Mouse (Mus musculus) intestine, postnatal 0 days (tissue): ENCODE results near the gene Adamts9. TPM values are rescaled to one million over a fixed set of nuclear protein-coding genes. Genes with fewer than 3 reads are reported as not detected.
A peak's percentile ranks its signal among the peaks of the same experiment; 100 is the strongest.

Experiments
- ATAC-seq: fragments of 200-750 bp; cut with Nextera tagmentation; 2 replicates; pipeline ENCODE4 v1.8.0; 2017; ENCODE audit warnings: mild to moderate bottlenecking, moderate TSS enrichment, moderate library complexity
- H3K27ac ChIP-seq: fragments of 300-500 bp; sonication (generic); 2 replicates; pipeline ENCODE4 v1.5.1; 2014; ENCODE audit warnings: mild to moderate bottlenecking, low read depth, low read length, moderate library complexity
- H3K27me3 ChIP-seq: fragments of 300-500 bp; sonication (generic); replicated peaks from 2 replicates; pipeline ENCODE4 v1.6.1; 2014; ENCODE audit warnings: low read length, mixed read lengths; ENCODE audit not compliant: control insufficient read depth, insufficient read depth
- H3K36me3 ChIP-seq: fragments of 300-500 bp; sonication (generic); 2 replicates; pipeline ENCODE4 v1.6.1; 2014; ENCODE audit warnings: mild to moderate bottlenecking, moderate library complexity; ENCODE audit not compliant: control insufficient read depth, insufficient read depth
- H3K4me1 ChIP-seq: fragments of 300-500 bp; sonication (generic); replicated peaks from 2 replicates; pipeline ENCODE4 v1.6.1; 2014; ENCODE audit warnings: antibody characterized with exemption, low read length, mixed read lengths; ENCODE audit not compliant: control insufficient read depth, insufficient read depth
- H3K4me2 ChIP-seq: fragments of 300-500 bp; sonication (generic); replicated peaks from 2 replicates; pipeline ENCODE4 v1.6.1; 2014; ENCODE audit warnings: low read depth, mild to moderate bottlenecking, moderate library complexity
- H3K4me3 ChIP-seq: fragments of 300-500 bp; sonication (generic); 2 replicates; pipeline ENCODE4 v1.5.1; 2014; ENCODE audit warnings: low read depth, low read length
- H3K9ac ChIP-seq: fragments of 300-500 bp; sonication (generic); 2 replicates; pipeline ENCODE4 v1.6.1; 2014; ENCODE audit warnings: mild to moderate bottlenecking, low read depth, low read length
- H3K9me3 ChIP-seq: fragments of 300-500 bp; sonication (generic); 2 replicates; pipeline ENCODE4 v1.6.1; 2016; ENCODE audit warnings: mixed run types; ENCODE audit not compliant: control insufficient read depth
- CTCF ChIP-seq: sonication (generic); IDR thresholded peaks from 2 replicates; pipeline ENCODE4 v1.5.1; 2016; ENCODE audit warnings: low read depth, mild to moderate bottlenecking, control low read depth, antibody characterized with exemption, moderate library complexity
- WGBS: fragments of 180-500 bp; shearing (Covaris S2); extraction: QIAGEN DNeasy Blood & Tissue Kit; methylation state at CpG from one replicate; pipeline ENCODE4 v1.1.7; 2014; 5-methylcytosine and 5-hydroxymethylcytosine counted together
- polyA plus RNA-seq: library from polyadenylated mRNA; unstranded; fragments of >200 nt; fragmentation: Nextera tagmentation; extraction: Ambion mirVana; gene quantifications from 2 replicates; pipeline ENCODE4 v1.2.1, GENCODE M21; 2015

The Adamts9 gene
- polyA plus RNA-seq, 1 experiment from 2014 or later: 2.2 TPM

DNA sequence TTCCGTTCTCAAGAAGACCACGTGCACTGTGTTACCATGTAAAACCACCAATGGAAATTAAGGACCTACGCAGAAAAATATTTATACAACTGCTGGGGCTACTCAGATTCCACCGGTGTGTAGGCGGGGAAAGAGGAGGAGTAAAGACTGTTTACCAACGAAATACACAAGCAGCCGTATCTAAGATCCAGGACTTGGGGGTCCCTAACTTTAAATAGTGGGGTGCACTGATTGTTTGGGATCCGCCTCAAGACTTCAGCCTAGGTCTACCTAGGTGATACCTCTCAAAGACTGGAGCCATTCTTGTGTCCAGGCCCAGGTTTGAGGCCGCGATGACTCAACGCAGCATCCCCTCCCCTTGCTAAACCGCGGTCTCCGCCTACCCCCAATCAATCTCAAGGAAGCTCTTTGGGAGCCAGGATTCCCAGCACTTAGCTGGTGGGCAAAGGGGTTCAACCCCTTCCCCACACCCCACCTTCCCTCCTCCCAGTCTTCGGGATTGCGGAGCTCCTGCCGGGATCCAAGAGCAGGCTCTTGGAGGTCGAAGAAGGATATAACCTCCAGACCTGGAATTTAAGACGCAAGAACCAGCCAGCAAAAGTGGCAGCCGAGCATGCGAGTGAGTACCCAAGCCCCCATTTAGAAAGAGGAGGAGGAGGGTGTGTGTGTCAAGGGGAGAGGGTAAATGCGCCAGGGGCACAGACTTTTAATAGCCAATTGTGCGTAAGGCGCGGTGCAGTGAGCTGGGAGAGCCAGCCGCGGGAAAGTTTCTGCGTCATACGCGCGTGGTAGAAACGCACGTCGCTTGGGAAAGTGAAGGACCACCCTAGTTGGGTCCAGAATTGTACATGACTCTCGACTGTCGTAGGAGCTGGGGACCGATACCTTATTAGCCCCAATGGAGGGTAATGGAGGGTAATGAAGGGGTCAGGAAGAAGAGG lies 2.8 kb downstream of the Adamts9 start:
- Histone ChIP-seq H3K27me3 (peaks cover 33% of the 10 kb centered on the region), H3K36me3 (no peaks in the 10 kb centered on the region), H3K4me3 (peak overlapping the region; percentile 66), H3K9ac (peak overlapping the region; percentile 37; the same call in 1 of the 2 replicates), H3K27ac (0 out of 2 replicates have a peak overlapping the region, but pooled peaks have one; percentile 3), H3K9me3 (no peaks in the 10 kb centered on the region), H3K4me1 (no peaks in the 10 kb centered on the region), H3K4me2 (peak overlapping the region; percentile 72)
- ATAC-seq: no peak
- no peak for TF ChIP-seq CTCF
- WGBS: 2% methylated on average over 37 of the region's 37 CpGs

DNA sequence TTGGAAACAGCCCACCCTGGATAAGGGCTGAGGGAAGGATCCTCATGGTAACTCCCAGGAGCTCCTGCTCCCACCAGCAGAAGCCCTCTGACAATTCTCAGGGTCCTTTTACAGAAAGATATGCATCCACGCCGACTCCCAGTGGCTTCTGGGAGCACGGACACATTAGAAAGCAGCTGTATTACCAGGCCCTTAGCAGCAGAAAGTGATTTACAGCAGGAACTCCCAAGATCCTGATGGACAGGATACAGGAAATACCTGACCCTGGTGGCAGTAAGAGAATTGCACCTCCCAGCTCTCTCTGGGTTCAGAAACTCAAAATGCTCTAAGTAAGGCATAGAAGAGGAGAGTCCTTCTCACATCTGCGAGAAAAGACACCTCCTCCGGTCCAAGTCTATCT lies 15.0 kb downstream of the Adamts9 start:
- no peak overlapping the region for H3K27ac ChIP-seq

DNA sequence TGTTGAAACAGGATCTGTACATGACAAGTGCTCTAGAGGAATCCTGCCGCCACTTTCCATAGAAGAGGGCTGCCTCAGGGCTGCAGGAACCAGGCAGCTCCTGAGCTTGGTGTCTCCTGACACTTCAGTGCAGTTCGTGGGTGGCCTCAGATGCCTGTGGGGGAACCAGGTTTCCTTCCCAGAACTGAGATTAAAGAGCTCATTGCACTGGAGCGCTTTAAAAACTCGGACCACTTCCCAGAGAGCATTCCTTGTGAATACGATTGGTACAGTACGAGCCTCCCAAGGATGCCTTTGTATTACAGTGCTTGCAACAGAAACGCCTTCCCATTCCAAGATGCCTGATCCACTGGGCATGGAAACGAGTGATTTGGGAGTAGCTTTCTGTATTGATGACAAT lies 18.8 kb downstream of the Adamts9 start:
- no peak overlapping the region for H3K4me2 ChIP-seq
- no peak for TF ChIP-seq CTCF
- H3K27me3 ChIP-seq: no peaks in the 10 kb centered on the region
- no peaks in the 10 kb centered on the region for H3K36me3 ChIP-seq
- WGBS: 77% methylated on average over 8 of the region's 8 CpGs
- H3K9ac ChIP-seq: no peak overlapping the region
- no peak overlapping the region for H3K4me3 ChIP-seq
- ATAC-seq: no peak
- H3K27ac ChIP-seq: no peak overlapping the region
- no peaks in the 10 kb centered on the region for H3K9me3 ChIP-seq
- no peaks in the 10 kb centered on the region for H3K4me1 ChIP-seq

More for the DNA sequence above, 15.0 kb downstream of the Adamts9 start:
- H3K9ac ChIP-seq: no peak overlapping the region
- H3K4me1 ChIP-seq: no peaks in the 10 kb centered on the region
- no peak for ATAC-seq
- no peaks in the 10 kb centered on the region; the same call in 1 of the 2 replicates for H3K36me3 ChIP-seq
- H3K4me3 ChIP-seq: no peak overlapping the region
- WGBS: 80% methylated on average over 5 of the region's 5 CpGs
- no peak for TF ChIP-seq CTCF
- H3K9me3 ChIP-seq: no peaks in the 10 kb centered on the region
- no peak overlapping the region for H3K4me2 ChIP-seq
- H3K27me3 ChIP-seq: no peaks in the 10 kb centered on the region

DNA sequence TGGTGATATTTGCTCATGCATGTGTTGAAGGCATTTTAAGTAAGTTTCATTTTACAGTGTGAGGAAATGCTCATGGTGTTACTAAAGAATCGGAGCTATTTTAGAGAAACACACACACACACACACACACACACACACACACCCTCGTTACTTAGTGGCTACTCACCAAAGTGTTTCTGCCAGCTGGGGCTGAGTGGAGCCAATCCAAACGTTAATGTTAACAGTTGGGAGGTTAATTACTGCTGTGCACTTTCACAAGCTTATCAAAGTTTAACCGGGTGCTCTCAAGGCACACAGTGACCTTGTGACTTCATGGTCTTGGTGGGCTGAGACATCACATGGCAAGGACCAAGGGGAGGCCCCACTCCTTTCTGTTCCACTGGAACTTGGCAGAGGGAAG lies 21.4 kb downstream of the Adamts9 start:
- Histone ChIP-seq H3K4me3 (no peak overlapping the region), H3K9me3 (no peaks in the 10 kb centered on the region), H3K27me3 (no peaks in the 10 kb centered on the region), H3K27ac (no peak overlapping the region), H3K9ac (no peak overlapping the region), H3K36me3 (no peaks in the 10 kb centered on the region), H3K4me1 (no peaks in the 10 kb centered on the region), H3K4me2 (no peak overlapping the region)
- WGBS: 20% methylated on average over 4 of the region's 4 CpGs
- no peak for ATAC-seq
- no peak for TF ChIP-seq CTCF

DNA sequence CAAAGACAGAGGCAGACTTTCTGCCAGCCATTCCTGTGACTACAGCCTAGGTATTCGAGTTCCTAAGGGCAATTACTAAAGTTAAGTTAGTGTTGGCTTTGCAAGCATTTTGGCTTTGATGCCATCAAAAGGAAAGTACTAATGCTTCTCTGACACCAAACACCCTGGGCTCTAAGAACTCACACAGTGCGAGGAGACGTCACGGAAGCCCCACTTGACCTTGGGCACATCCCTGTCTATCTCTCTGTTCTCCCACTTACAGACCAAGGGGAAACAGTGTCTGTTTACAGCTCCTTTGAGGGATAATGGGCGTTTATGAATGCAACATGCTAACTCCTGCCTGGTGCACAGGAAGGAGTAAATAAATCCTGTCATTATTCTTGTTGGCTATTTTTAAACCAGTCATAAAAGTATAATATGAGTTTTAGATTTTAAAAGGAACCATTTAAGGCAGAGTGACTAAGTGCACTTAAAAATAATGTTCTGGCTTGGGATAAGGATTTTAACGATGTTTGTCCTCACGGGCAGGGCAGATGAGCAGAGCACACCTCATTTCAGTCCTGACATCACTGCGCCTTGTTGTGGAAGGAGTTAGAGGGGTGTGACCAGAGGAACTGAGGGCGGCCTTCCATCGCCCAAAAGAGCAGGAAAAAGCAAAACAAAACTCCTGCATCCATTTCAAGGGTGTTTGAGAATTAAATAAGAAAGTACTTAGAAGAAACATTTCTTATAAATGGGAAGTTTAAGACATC lies 22.2 kb downstream of the Adamts9 start:
- Histone ChIP-seq H3K4me1 (no peaks in the 10 kb centered on the region), H3K36me3 (no peaks in the 10 kb centered on the region), H3K27ac (no peak overlapping the region), H3K4me2 (no peak overlapping the region), H3K27me3 (no peaks in the 10 kb centered on the region), H3K9ac (no peak overlapping the region), H3K4me3 (no peak overlapping the region), H3K9me3 (no peaks in the 10 kb centered on the region)
- ATAC-seq: no peak
- no peak for TF ChIP-seq CTCF
- 51% methylated on average over 10 of the region's 10 CpGs for WGBS

DNA sequence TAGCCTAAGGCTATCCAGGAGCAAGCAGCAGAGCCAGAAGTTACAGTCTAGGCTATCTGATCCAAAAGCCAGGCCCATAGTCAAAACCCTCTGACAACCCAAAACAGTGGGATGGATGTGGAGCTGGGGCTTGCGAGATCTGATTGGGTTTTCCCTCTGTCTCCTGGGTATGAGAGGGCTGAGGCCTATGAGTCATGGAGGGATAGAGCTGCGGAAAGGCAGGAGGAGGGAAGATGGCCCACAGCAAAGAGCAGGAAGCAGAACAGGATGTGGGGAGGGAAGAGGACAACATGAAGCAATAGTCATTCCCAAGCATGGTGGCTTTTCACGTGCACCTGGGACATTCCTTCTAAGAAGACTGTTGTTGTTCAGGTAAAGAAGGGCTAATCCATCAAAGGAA lies 32.7 kb downstream of the Adamts9 start:
- H3K4me3 ChIP-seq: no peak overlapping the region
- WGBS: 82% methylated on average over 3 of the region's 3 CpGs
- no peak for ATAC-seq
- H3K27me3 ChIP-seq: no peaks in the 10 kb centered on the region
- H3K36me3 ChIP-seq: 0 out of 2 replicates have a peak, but pooled peaks cover 9% of the 10 kb centered on the region
- no peak overlapping the region for H3K9ac ChIP-seq
- no peaks in the 10 kb centered on the region for H3K9me3 ChIP-seq
- no peak for TF ChIP-seq CTCF
- no peak overlapping the region for H3K27ac ChIP-seq
- H3K4me2 ChIP-seq: no peak overlapping the region
- H3K4me1 ChIP-seq: no peaks in the 10 kb centered on the region
